Mouse (Mus musculus): Measurements from ENCODE around the gene Fcor. TPM values are rescaled to one million over a fixed set of nuclear protein-coding genes. Genes with fewer than 3 reads are reported as not detected.

Gene Fcor
- polyA plus RNA-seq, 1 experiment = 0.95 TPM

DNA sequence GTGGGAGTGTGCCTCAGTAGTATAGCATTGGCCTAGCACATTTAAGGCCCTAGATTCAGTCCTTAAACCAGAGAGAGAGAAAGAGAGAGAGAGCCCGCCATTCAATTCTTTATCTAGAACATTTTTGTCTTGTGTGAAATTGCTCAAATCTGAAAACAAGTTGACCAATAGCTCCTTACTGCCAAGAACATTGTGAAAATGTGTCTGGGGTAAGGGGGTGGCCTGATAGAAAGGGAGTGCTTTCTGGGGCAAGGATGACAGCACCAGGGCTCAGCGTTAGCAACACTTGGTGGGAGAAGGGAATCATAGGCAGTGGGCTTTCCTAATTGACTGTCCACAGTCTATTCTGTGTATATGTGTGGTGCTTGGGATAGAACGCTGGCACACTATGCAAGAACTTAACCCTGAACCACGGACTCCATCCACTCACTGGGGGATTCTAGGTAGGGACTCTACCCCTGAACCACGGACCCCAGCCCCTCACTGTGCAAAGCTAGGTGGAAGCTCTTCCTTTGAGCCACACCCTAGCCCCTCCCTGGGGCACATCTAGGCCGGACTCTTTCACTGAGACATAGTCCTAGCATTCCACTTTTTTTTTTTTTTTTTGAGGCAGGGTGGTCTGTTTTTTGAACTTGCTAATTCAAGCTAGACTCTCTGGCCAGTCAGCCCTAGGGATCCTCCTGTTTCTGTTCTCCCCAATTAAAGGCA is 25.2 kb downstream of the Fcor start:
- Histone ChIP-seq H3K4me3 (ENCODE audit: insufficient read depth, poor library complexity, severe bottlenecking) (no peak overlapping the region), H3K36me3 (ENCODE audit: control insufficient read depth, insufficient read depth) (no peaks in the 10 kb centered on the region), H3K79me2 (ENCODE audit: control insufficient read depth, insufficient read depth) (no peaks in the 10 kb centered on the region), H3K27me3 (ENCODE audit: control insufficient read depth, insufficient read depth, insufficient read length) (peaks cover 16% of the 10 kb centered on the region), H3ac (ENCODE audit: control insufficient read depth, insufficient read length, low read depth) (no peak overlapping the region), H3K79me3 (ENCODE audit: low read depth) (no peaks in the 10 kb centered on the region)
- TF ChIP-seq USF1 (IDR thresholded peaks at IDR 0.05; ENCODE audit: low read depth) = no peak
- TF ChIP-seq FOSL1 (IDR thresholded peaks at IDR 0.05; ENCODE audit: insufficient read depth, low read length, poor library complexity, severe bottlenecking) = no peak
- no peak for TF ChIP-seq MYOG (IDR thresholded peaks at IDR 0.05; ENCODE audit: control insufficient read depth, extremely low read depth, insufficient read length)
- no peak for TF ChIP-seq MYOD1 (IDR thresholded peaks at IDR 0.05; ENCODE audit: control insufficient read depth, insufficient read length, low read depth)
- no peak for TF ChIP-seq CEBPB (IDR thresholded peaks at IDR 0.05; ENCODE audit: low read depth)
- TF ChIP-seq MAX (IDR thresholded peaks at IDR 0.05) = no peak
- no peak for TF ChIP-seq CTCF (IDR thresholded peaks at IDR 0.05; ENCODE audit: control insufficient read depth, insufficient read depth, insufficient read length)

DNA sequence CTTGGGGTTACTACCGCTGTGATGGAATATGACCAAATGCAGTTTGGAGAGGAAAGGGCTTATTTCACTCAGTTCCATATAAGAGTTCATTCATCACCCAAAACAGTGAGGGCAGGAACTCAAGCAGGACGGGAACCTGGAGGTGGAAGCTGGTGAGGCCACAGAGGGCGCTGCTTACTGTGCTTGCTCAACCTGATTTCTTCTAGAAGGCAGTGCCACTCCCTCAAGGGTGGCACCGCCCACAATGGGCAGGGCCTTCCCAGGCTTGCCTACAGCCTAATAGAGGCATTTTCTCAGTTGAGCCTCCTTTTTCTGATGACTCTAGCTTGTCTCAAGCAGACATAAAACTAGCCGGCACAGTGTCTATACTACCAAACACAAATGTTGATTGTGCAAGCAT is 26.4 kb downstream of the Fcor start:
- Histone ChIP-seq H3K4me3 (ENCODE audit: insufficient read depth, poor library complexity, severe bottlenecking) (no peak overlapping the region), H3ac (ENCODE audit: control insufficient read depth, insufficient read length, low read depth) (no peak overlapping the region), H3K27me3 (ENCODE audit: control insufficient read depth, insufficient read depth, insufficient read length) (peaks cover 12% of the 10 kb centered on the region), H3K36me3 (ENCODE audit: control insufficient read depth, insufficient read depth) (no peaks in the 10 kb centered on the region), H3K79me2 (ENCODE audit: control insufficient read depth, insufficient read depth) (no peaks in the 10 kb centered on the region), H3K79me3 (ENCODE audit: low read depth) (no peaks in the 10 kb centered on the region)
- TF ChIP-seq MYOG (IDR thresholded peaks at IDR 0.05; ENCODE audit: control insufficient read depth, extremely low read depth, insufficient read length) (no peak), CTCF (IDR thresholded peaks at IDR 0.05; ENCODE audit: control insufficient read depth, insufficient read depth, insufficient read length) (no peak)

DNA sequence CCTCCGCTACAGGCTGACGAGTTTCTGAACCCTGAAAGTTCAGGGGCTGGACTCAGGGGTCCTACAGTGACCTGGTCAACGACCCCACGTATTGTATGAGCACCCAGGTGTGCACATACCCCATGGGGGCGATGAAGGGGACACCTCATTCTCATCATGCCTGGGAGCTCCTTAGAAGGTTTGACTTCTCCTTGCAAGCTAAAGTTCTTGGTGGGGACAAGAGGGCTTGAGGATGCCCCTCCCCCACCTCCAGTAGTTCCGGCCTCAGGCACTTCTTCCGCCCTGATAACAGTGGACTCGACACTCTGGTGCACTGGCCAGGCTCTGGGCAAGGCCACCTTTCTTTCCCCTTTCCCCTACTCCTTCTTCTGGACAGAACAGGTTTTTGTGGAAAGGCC is 40.7 kb downstream of the Fcor start:
- no peak for TF ChIP-seq MYOG (IDR thresholded peaks at IDR 0.05; ENCODE audit: control insufficient read depth, extremely low read depth, insufficient read length)
- H3ac ChIP-seq (ENCODE audit: control insufficient read depth, insufficient read length, low read depth) = peak overlapping the region; percentile 55
- peak overlapping the region; percentile 34 for H3K4me3 ChIP-seq (ENCODE audit: insufficient read depth, poor library complexity, severe bottlenecking)
- H3K79me3 ChIP-seq (ENCODE audit: low read depth) = no peaks in the 10 kb centered on the region
- peaks cover 15% of the 10 kb centered on the region for H3K27me3 ChIP-seq (ENCODE audit: control insufficient read depth, insufficient read depth, insufficient read length)
- no peaks in the 10 kb centered on the region for H3K36me3 ChIP-seq (ENCODE audit: control insufficient read depth, insufficient read depth)
- no peaks in the 10 kb centered on the region for H3K79me2 ChIP-seq (ENCODE audit: control insufficient read depth, insufficient read depth)

DNA sequence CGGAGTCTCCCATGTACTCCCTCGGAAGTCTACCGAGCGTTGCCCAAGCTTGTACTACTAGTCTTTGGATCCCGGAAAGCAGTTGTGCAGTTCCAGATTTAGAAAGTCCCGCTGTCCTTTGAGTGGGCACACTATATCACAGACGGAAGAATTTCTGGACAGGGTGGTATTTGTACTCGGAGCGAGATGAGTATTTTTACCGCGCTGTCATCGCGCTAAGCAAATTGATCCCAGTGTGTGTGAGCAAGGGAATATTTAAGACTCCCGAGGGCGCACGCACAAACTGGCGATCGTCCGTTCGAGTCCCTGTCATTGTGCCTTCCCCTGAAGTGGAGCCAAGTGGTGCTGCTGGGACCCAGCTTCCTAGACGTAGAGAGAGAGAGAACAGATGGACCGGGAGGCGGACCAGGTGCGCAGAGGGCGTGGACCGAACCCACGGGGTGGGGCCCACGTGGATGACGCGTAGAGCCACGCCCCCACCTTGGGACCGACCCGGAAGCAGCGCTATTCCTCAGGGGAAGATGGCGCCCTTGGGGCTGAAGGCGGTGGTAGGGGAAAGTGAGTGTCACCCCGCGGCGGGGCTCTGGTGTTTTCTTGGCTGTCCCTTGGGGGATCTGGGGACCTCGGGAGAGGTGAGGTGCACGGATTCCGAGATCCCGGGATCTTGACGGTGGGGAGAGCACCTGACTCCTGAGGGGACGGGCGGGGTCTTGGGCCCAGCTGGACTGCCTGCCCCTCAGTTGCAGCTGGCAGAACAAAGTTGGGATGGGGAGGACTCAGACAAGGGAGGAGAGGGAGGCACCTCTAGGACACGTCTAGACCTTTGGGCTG is 41.3 kb downstream of the Fcor start, which contains the start of gene Stxbp2:
Gene Stxbp2, plus strand, starts transcription at position 309 of the 831 bp plus-strand sequence.
- Histone ChIP-seq H3ac (ENCODE audit: control insufficient read depth, insufficient read length, low read depth) (peak within 1 kb of the TSS; percentile 55), H3K4me3 (ENCODE audit: insufficient read depth, poor library complexity, severe bottlenecking) (peak within 1 kb of the TSS; percentile 34), H3K79me3 (ENCODE audit: low read depth) (no peaks in the 10 kb centered on the region), H3K79me2 (ENCODE audit: control insufficient read depth, insufficient read depth) (no peaks in the 10 kb centered on the region), H3K36me3 (ENCODE audit: control insufficient read depth, insufficient read depth) (no peaks in the 10 kb centered on the region), H3K27me3 (ENCODE audit: control insufficient read depth, insufficient read depth, insufficient read length) (peaks cover 15% of the 10 kb centered on the region)
- no peak for TF ChIP-seq MYOG (IDR thresholded peaks at IDR 0.05; ENCODE audit: control insufficient read depth, extremely low read depth, insufficient read length)
- TF ChIP-seq MAX (IDR thresholded peaks at IDR 0.05) = no peak

DNA sequence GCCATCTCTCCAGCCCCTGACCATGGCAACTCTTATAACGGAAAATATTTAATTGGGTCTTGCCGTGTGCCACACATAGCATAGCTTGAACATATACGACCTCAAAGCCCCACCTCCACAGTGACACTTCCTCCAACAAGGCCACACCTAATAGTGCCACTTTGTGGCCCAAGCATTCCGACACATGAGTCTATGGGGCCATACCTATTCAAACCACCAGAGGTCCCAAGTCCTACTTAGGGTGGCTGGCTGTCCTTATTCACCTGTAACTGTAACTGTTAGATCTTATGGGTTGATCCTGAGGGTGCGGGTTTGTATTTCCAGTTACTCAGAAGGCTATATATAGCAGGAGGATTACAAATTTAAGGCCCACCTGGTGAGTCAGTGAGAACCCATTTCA is 44.1 kb downstream of the Fcor start:
- Histone ChIP-seq H3K79me3 (ENCODE audit: low read depth) (no peaks in the 10 kb centered on the region), H3K79me2 (ENCODE audit: control insufficient read depth, insufficient read depth) (no peaks in the 10 kb centered on the region), H3ac (ENCODE audit: control insufficient read depth, insufficient read length, low read depth) (no peak overlapping the region), H3K27me3 (ENCODE audit: control insufficient read depth, insufficient read depth, insufficient read length) (no peaks in the 10 kb centered on the region), H3K36me3 (ENCODE audit: control insufficient read depth, insufficient read depth) (no peaks in the 10 kb centered on the region), H3K4me3 (ENCODE audit: insufficient read depth, poor library complexity, severe bottlenecking) (no peak overlapping the region)
- TF ChIP-seq CTCF (IDR thresholded peaks at IDR 0.05; ENCODE audit: control insufficient read depth, insufficient read depth, insufficient read length) = no peak
- TF ChIP-seq FOSL1 (IDR thresholded peaks at IDR 0.05; ENCODE audit: insufficient read depth, low read length, poor library complexity, severe bottlenecking) = no peak
- TF ChIP-seq USF1 (IDR thresholded peaks at IDR 0.05; ENCODE audit: low read depth) = no peak
- TF ChIP-seq CEBPB (IDR thresholded peaks at IDR 0.05; ENCODE audit: low read depth) = no peak
- no peak for TF ChIP-seq MYOD1 (IDR thresholded peaks at IDR 0.05; ENCODE audit: control insufficient read depth, insufficient read length, low read depth)
- no peak for TF ChIP-seq MAX (IDR thresholded peaks at IDR 0.05)
- no peak for TF ChIP-seq MYOG (IDR thresholded peaks at IDR 0.05; ENCODE audit: control insufficient read depth, extremely low read depth, insufficient read length)

DNA sequence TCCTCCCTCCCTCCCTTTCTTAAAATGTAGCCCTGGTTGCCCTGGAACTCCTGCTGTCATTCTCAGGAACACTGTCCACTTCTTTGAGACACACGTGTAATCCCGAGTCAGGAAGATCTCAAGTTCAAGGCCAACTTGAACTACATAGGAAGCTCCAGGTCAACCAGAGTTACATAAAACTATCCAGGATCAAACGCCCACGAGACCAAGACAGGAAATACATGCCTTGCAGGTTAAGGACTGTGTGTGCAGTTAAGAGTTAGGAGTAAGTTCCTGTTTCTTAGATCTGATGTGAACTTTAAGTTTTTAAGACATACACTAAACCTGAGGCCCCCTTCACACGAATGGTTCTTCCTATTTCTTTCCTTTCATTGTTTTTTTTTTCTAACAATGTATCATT is 45.2 kb downstream of the Fcor start:
- no peak overlapping the region for H3K4me3 ChIP-seq (ENCODE audit: insufficient read depth, poor library complexity, severe bottlenecking)
- TF ChIP-seq CEBPB (IDR thresholded peaks at IDR 0.05; ENCODE audit: low read depth) = no peak
- TF ChIP-seq USF1 (IDR thresholded peaks at IDR 0.05; ENCODE audit: low read depth) = no peak
- no peak for TF ChIP-seq MYOG (IDR thresholded peaks at IDR 0.05; ENCODE audit: control insufficient read depth, extremely low read depth, insufficient read length)
- no peak for TF ChIP-seq FOSL1 (IDR thresholded peaks at IDR 0.05; ENCODE audit: insufficient read depth, low read length, poor library complexity, severe bottlenecking)
- no peak for TF ChIP-seq CTCF (IDR thresholded peaks at IDR 0.05; ENCODE audit: control insufficient read depth, insufficient read depth, insufficient read length)
- no peaks in the 10 kb centered on the region for H3K27me3 ChIP-seq (ENCODE audit: control insufficient read depth, insufficient read depth, insufficient read length)
- H3K36me3 ChIP-seq (ENCODE audit: control insufficient read depth, insufficient read depth) = no peaks in the 10 kb centered on the region
- H3ac ChIP-seq (ENCODE audit: control insufficient read depth, insufficient read length, low read depth) = no peak overlapping the region
- H3K79me2 ChIP-seq (ENCODE audit: control insufficient read depth, insufficient read depth) = no peaks in the 10 kb centered on the region
- H3K79me3 ChIP-seq (ENCODE audit: low read depth) = no peaks in the 10 kb centered on the region
